Mouse (Mus musculus) heart, embryonic 10.5 days (tissue): Measurements from ENCODE around the gene Arsb. TPM values are rescaled to one million over a fixed set of nuclear protein-coding genes. Genes with fewer than 3 reads are reported as not detected.

ENCODE experiments used
- DNase-seq: peaks from one replicate; pipeline ENCODE4 v3.0.0-alpha.2; 2017; ENCODE audit warnings: low spot score
- H3K27ac ChIP-seq: fragments of 300-500 bp; sonication (generic); 2 replicates; pipeline ENCODE4 v1.5.1; 2016; ENCODE audit warnings: mild to moderate bottlenecking
- H3K27me3 ChIP-seq: fragments of 300-500 bp; sonication (generic); 2 replicates; pipeline ENCODE4 v1.6.1; 2016; ENCODE audit warnings: mild to moderate bottlenecking; ENCODE audit not compliant: poor library complexity, insufficient read depth, severe bottlenecking
- H3K36me3 ChIP-seq: fragments of 300-500 bp; sonication (generic); 2 replicates; pipeline ENCODE4 v1.6.1; 2016; ENCODE audit warnings: mild to moderate bottlenecking, moderate library complexity
- H3K4me1 ChIP-seq: fragments of 300-500 bp; sonication (generic); 2 replicates; pipeline ENCODE4 v1.6.1; 2016; ENCODE audit warnings: mild to moderate bottlenecking
- H3K4me3 ChIP-seq: fragments of 300-500 bp; sonication (generic); 2 replicates; pipeline ENCODE4 v1.5.1; 2016; ENCODE audit warnings: mild to moderate bottlenecking, moderate library complexity
- H3K9me3 ChIP-seq: fragments of 300-500 bp; sonication (generic); 2 replicates; pipeline ENCODE4 v1.6.1; 2016; ENCODE audit warnings: mild to moderate bottlenecking, moderate library complexity
- WGBS: fragments of 180-500 bp; shearing (Covaris S2); methylation state at CpG from one replicate; pipeline ENCODE4 v1.1.7; 2016; 5-methylcytosine and 5-hydroxymethylcytosine counted together
- polyA plus RNA-seq: library from polyadenylated mRNA; unstranded; fragments of >200 nt; fragmentation: Nextera tagmentation; extraction: Ambion mirVana; gene quantifications from 2 replicates; pipeline ENCODE4 v1.2.1, GENCODE M21; 2016

Arsb gene
- polyA plus RNA-seq, 1 experiment from 2014 or later = 6.3 TPM

GRCm38 (mm10) chr13:93854325-93854724 is 82.9 kb downstream of the Arsb start:
- DNase-seq = no peak
- H3K27ac ChIP-seq = no peak overlapping the region

GRCm38 (mm10) chr13:93854966-93855562 is 83.6 kb downstream of the Arsb start:
- no peak for DNase-seq

More at GRCm38 (mm10) chr13:93854325-93854724, 82.9 kb downstream of the Arsb start:
- H3K27me3 ChIP-seq = no peaks in the 10 kb centered on the region
- H3K9me3 ChIP-seq = no peaks in the 10 kb centered on the region
- H3K4me1 ChIP-seq = peaks cover 34% of the 10 kb centered on the region
- no peaks in the 10 kb centered on the region for H3K36me3 ChIP-seq
- WGBS = 91% methylated on average over 8 of the region's 8 CpGs
- H3K4me3 ChIP-seq = no peak overlapping the region

GRCm38 (mm10) chr13:93855701-93856183 is 84.3 kb downstream of the Arsb start:
- Histone ChIP-seq H3K4me1 (peaks cover 23% of the 10 kb centered on the region), H3K9me3 (no peaks in the 10 kb centered on the region), H3K27ac (peak overlapping the region; percentile 67), H3K36me3 (no peaks in the 10 kb centered on the region), H3K4me3 (peak overlapping the region; percentile 43), H3K27me3 (no peaks in the 10 kb centered on the region)
- DNase-seq = peak; percentile 77
- 11% methylated on average over 11 of the region's 11 CpGs for WGBS

More at GRCm38 (mm10) chr13:93854966-93855562, 83.6 kb downstream of the Arsb start:
- H3K4me1 ChIP-seq = peaks cover 27% of the 10 kb centered on the region
- H3K27me3 ChIP-seq = no peaks in the 10 kb centered on the region
- no peaks in the 10 kb centered on the region for H3K9me3 ChIP-seq
- WGBS = 75% methylated on average over 3 of the region's 3 CpGs
- no peaks in the 10 kb centered on the region for H3K36me3 ChIP-seq
- H3K27ac ChIP-seq = no peak overlapping the region
- no peak overlapping the region for H3K4me3 ChIP-seq

GRCm38 (mm10) chr13:93861211-93861610 is 89.8 kb downstream of the Arsb start:
- Histone ChIP-seq H3K27me3 (no peaks in the 10 kb centered on the region), H3K36me3 (no peaks in the 10 kb centered on the region), H3K27ac (no peak overlapping the region), H3K4me3 (no peak overlapping the region), H3K9me3 (no peaks in the 10 kb centered on the region), H3K4me1 (peaks cover 8% of the 10 kb centered on the region)
- no peak for DNase-seq
- 75% methylated on average over 2 of the region's 2 CpGs for WGBS

- no peaks in the 10 kb centered on the region for H3K36me3 ChIP-seq
- H3K4me3 ChIP-seq = no peak overlapping the region
- H3K27me3 ChIP-seq = no peaks in the 10 kb centered on the region
- no peak for DNase-seq
- peaks cover 8% of the 10 kb centered on the region for H3K4me1 ChIP-seq
- H3K27ac ChIP-seq = no peak overlapping the region
- peaks cover 6% of the 10 kb centered on the region; the same call in 1 of the 2 replicates for H3K9me3 ChIP-seq
- WGBS = 47% methylated on average over 8 of the region's 8 CpGs
Observed at GRCm38 (mm10) chr13:93864066-93864740, 92.8 kb downstream of the Arsb start.

- H3K9me3 ChIP-seq = peaks cover 6% of the 10 kb centered on the region; the same call in 1 of the 2 replicates
- no peak for DNase-seq
- H3K36me3 ChIP-seq = no peaks in the 10 kb centered on the region
- no peak overlapping the region for H3K4me3 ChIP-seq
- peaks cover 6% of the 10 kb centered on the region for H3K4me1 ChIP-seq
- 65% methylated on average over 5 of the region's 5 CpGs for WGBS
- H3K27me3 ChIP-seq = no peaks in the 10 kb centered on the region
- H3K27ac ChIP-seq = no peak overlapping the region
Observed at GRCm38 (mm10) chr13:93866638-93867037, 95.2 kb downstream of the Arsb start.

GRCm38 (mm10) chr13:93871681-93872080 is 100.3 kb downstream of the Arsb start:
- WGBS = 39% methylated on average over 10 of the region's 10 CpGs
- H3K9me3 ChIP-seq = peaks cover 6% of the 10 kb centered on the region; the same call in 1 of the 2 replicates
- H3K4me3 ChIP-seq = 0 out of 2 replicates have a peak overlapping the region, but pooled peaks have one; percentile 0
- H3K27ac ChIP-seq = 0 out of 2 replicates have a peak overlapping the region, but pooled peaks have one; percentile 13
- H3K36me3 ChIP-seq = no peaks in the 10 kb centered on the region
- H3K4me1 ChIP-seq = peaks cover 6% of the 10 kb centered on the region
- H3K27me3 ChIP-seq = no peaks in the 10 kb centered on the region
- no peak for DNase-seq

GRCm38 (mm10) chr13:93872591-93872990 is 101.2 kb downstream of the Arsb start:
- 93% methylated on average over 6 of the region's 6 CpGs for WGBS
- H3K4me1 ChIP-seq = peaks cover 6% of the 10 kb centered on the region
- DNase-seq = no peak
- no peaks in the 10 kb centered on the region for H3K27me3 ChIP-seq
- H3K27ac ChIP-seq = no peak overlapping the region
- peaks cover 6% of the 10 kb centered on the region; the same call in 1 of the 2 replicates for H3K9me3 ChIP-seq
- H3K36me3 ChIP-seq = no peaks in the 10 kb centered on the region
- no peak overlapping the region for H3K4me3 ChIP-seq

GRCm38 (mm10) chr13:93877924-93878323 is 106.5 kb downstream of the Arsb start:
- no peak for DNase-seq
- WGBS = 79% methylated on average over 2 of the region's 2 CpGs
- no peak overlapping the region for H3K4me3 ChIP-seq
- H3K4me1 ChIP-seq = 0 out of 2 replicates have a peak, but pooled peaks cover under 1% of the 10 kb centered on the region
- no peaks in the 10 kb centered on the region for H3K9me3 ChIP-seq
- no peak overlapping the region for H3K27ac ChIP-seq
- no peaks in the 10 kb centered on the region for H3K27me3 ChIP-seq
- no peaks in the 10 kb centered on the region for H3K36me3 ChIP-seq

GRCm38 (mm10) chr13:93879426-93879825 is 108.0 kb downstream of the Arsb start:
- H3K4me3 ChIP-seq = no peak overlapping the region
- H3K4me1 ChIP-seq = 0 out of 2 replicates have a peak, but pooled peaks cover 5% of the 10 kb centered on the region
- no peaks in the 10 kb centered on the region for H3K27me3 ChIP-seq
- no peak overlapping the region for H3K27ac ChIP-seq
- H3K36me3 ChIP-seq = no peaks in the 10 kb centered on the region
- H3K9me3 ChIP-seq = no peaks in the 10 kb centered on the region
- no peak for DNase-seq
- 88% methylated on average over 5 of the region's 5 CpGs for WGBS

GRCm38 (mm10) chr13:93882132-93882531 is 110.7 kb downstream of the Arsb start:
- DNase-seq = no peak
- no peak overlapping the region for H3K4me3 ChIP-seq
- H3K9me3 ChIP-seq = no peaks in the 10 kb centered on the region
- no peak overlapping the region for H3K27ac ChIP-seq
- no peaks in the 10 kb centered on the region for H3K36me3 ChIP-seq
- 85% methylated on average over 3 of the region's 3 CpGs for WGBS
- H3K27me3 ChIP-seq = no peaks in the 10 kb centered on the region
- peaks cover 14% of the 10 kb centered on the region for H3K4me1 ChIP-seq

GRCm38 (mm10) chr13:93886999-93887398 is 115.6 kb downstream of the Arsb start:
- peak overlapping the region; percentile 65; the same call in 1 of the 2 replicates for H3K27ac ChIP-seq
- no peaks in the 10 kb centered on the region for H3K9me3 ChIP-seq
- 72% methylated on average over 5 of the region's 5 CpGs for WGBS

GRCm38 (mm10) chr13:93888196-93888595 is 116.8 kb downstream of the Arsb start:
- H3K36me3 ChIP-seq = no peaks in the 10 kb centered on the region
- H3K4me1 ChIP-seq = peaks cover 36% of the 10 kb centered on the region
- H3K27ac ChIP-seq = no peak overlapping the region
- no peak overlapping the region for H3K4me3 ChIP-seq
- WGBS = 85% methylated on average over 2 of the region's 2 CpGs
- DNase-seq = no peak
- no peaks in the 10 kb centered on the region for H3K9me3 ChIP-seq
- no peaks in the 10 kb centered on the region for H3K27me3 ChIP-seq

More at GRCm38 (mm10) chr13:93886999-93887398, 115.6 kb downstream of the Arsb start:
- Histone ChIP-seq H3K36me3 (no peaks in the 10 kb centered on the region), H3K27me3 (no peaks in the 10 kb centered on the region), H3K4me1 (peaks cover 39% of the 10 kb centered on the region), H3K4me3 (no peak overlapping the region)
- DNase-seq = no peak
